Comparison of ENCODE assay signal across 21 mouse cellular contexts in the genomic region with DNA sequence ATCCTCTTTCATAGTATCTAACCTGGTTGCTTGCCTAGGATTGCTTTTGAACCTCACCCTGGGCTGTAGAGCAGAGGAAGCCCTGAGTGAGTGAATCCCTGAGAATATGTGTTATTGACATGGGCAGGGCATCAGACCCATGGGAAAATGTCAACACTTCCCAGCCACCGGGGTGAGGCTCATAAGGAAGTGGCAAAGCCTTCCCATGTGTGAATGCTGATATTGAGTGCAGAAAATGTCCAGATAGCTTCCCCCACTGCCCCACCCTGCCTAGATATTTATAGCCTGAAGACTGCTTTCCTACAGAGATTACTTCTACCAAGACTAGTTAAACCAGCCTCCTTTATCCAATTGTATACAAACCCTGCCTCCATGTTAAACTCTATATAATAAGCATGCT.
"Had no signal": no experiment of that assay in that cellular context is flagged by ENCODE, and none has a peak within 500 bp of the region (broad histone marks: within the 10 kb centered on the region; RNA-seq: fewer than 3 reads in every experiment).

No protein-coding gene starts in this region.

- H3K9me3 ChIP-seq: limb, embryonic 13.5 days; liver, embryonic 12.5 days; liver, embryonic 15.5 days; lung, embryonic 15.5 days; neural tube, embryonic 12.5 days; neural tube, embryonic 15.5 days had no signal

- H3K9ac ChIP-seq: limb, embryonic 13.5 days; liver, embryonic 12.5 days; liver, embryonic 15.5 days; lung, embryonic 15.5 days; neural tube, embryonic 12.5 days; neural tube, embryonic 15.5 days had no signal

- H3K4me1 ChIP-seq: liver, embryonic 12.5 days; liver, embryonic 15.5 days had no signal

- DNase-seq: kidney, adult 11 months; kidney, adult 8-10 months; kidney, postnatal 14 days; kidney, postnatal 4 days; layer of hippocampus, postnatal 36 days; liver; lung, adult 18-20 months; lung, postnatal 10 days; lung, postnatal 4 days; midbrain, embryonic 14.5 days; right cerebral cortex, postnatal 25 days; spleen, adult 18-20 months; thymus, postnatal 4 days had no signal

- H3K4me2 ChIP-seq: limb, embryonic 13.5 days; liver, embryonic 12.5 days; liver, embryonic 15.5 days; lung, embryonic 15.5 days; midbrain, embryonic 11.5 days; neural tube, embryonic 12.5 days; neural tube, embryonic 15.5 days had no signal

- H3K36me3 ChIP-seq: limb, embryonic 13.5 days; liver, embryonic 12.5 days; liver, embryonic 15.5 days; lung, embryonic 15.5 days; neural tube, embryonic 12.5 days; neural tube, embryonic 15.5 days had no signal

- H3K27ac ChIP-seq: left cerebral cortex, adult 2 months; limb, embryonic 13.5 days; liver, embryonic 12.5 days; liver, embryonic 15.5 days; lung, embryonic 15.5 days; neural tube, embryonic 12.5 days; neural tube, embryonic 15.5 days had no signal

- H3K4me3 ChIP-seq: left cerebral cortex, adult 2 months; limb, embryonic 13.5 days; liver, embryonic 12.5 days; liver, embryonic 15.5 days; lung, embryonic 15.5 days; neural tube, embryonic 12.5 days; neural tube, embryonic 15.5 days had no signal

- ATAC-seq: liver, embryonic 12.5 days had no signal
